Mouse (Mus musculus): Measurements from ENCODE around the gene Jmjd6.
"Not testable (repeated sequence)": the region's sequence is repeated elsewhere in the genome, so short reads cannot be mapped to it uniquely, and the experiment has no call there.

Jmjd6 gene

GRCm38 (mm10) chr11:116823885-116824284, 19.4 kb downstream of the Jmjd6 start:
- DNase-seq (ENCODE audit: low spot score), result not testable (repeated sequence)

- DNase-seq (ENCODE audit: low spot score), result no peak
Observed at GRCm38 (mm10) chr11:116823255-116823654, 20.0 kb downstream of the Jmjd6 start.

DNA sequence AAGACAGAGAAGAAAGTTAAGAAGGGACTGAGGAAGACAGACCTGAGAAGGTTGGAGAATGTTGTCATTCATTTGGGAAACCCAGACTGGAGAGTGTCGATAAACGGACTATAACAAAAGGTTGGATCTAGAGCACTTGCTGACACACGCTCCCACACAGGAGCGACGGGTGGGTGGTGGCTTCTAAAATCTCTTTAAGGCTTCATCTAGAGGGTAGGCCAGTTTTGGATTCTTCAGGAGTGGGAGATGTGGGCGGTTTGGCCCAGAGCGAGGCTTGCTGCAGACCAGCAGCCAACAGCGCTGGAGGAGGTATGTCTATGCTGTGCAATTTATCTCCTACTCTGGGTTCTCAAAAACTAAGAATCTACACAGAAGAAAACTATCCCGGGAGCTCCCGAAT, 20.6 kb downstream of the Jmjd6 start:
- DNase-seq (ENCODE audit: low spot score), result no peak

- DNase-seq (ENCODE audit: low spot score), result no peak
Observed at GRCm38 (mm10) chr11:116822215-116822614, 21.0 kb downstream of the Jmjd6 start.

DNA sequence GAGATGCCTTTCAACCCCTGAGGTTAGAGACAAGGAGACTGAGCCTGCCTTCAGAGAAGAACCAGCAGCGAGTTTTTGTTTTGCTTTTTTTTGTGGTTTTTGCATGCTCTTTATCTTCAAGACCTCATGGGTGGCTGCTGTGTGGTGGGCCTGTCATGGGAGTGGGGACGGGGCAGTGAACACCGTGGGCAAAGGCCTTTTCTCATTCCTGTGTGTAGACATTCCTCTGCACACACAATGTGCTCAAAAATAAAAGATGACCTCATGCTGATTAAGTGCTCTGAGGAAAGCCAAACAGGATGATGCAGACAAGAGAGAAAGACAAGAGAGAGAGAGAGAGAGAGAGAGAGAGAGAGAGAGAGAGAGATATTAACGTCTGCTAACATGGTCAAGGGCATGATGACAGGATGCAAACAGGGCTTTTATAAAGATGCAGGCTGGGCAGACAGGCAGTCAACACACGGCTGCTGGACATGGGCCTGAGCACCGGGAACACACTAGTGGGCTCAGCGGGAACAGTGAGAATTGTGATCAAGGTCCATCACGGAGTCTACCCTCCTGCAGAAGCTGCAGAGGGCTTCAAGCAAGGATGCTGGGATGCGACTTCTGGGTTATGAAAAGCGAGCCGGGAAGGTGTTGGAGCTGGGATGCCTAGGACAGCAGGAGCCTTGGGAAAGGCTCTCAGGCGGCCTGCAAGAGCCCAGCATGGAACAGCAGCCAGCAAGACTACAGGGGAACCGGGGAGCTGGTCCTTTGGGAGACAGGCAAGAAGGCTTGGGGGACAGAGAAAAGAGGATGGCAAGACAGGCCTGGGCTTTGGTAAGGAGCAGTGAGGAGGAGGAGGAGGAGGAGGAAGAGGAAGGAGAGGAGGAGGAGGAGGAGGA, 21.9 kb downstream of the Jmjd6 start:
- DNase-seq (ENCODE audit: low spot score), result no peak

DNA sequence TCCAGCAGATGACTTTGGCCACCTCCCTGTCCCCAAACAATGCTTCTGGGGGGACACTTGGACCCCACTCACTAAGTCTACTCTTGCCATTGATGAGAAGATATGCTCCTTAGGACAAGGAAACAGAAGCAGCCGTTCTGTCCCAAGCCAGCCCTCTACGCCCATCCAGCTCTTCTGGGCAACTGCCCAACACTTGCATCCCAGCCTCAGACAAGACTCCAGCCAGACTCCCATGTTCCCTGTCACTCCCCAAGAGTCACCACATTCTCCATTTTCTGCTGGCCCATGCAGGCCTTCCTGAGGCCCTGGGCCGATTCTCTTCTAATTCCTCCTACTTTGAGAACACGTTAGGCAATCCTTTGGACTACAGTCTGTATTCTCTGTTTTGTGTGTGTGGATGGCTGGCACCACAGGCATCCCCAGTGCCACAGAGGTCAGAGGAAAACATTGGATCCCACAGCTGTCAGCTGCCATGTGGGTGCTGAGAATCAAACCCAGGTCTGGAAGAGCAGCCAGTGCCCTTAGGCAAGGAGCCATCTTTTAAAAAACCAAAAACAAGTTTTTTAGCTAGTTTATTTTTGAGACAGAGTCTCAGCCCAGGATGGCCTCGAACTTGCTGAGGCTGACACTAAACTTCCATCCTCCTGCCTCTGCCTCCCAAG, 23.2 kb downstream of the Jmjd6 start:
- DNase-seq (ENCODE audit: low spot score), result no peak

DNA sequence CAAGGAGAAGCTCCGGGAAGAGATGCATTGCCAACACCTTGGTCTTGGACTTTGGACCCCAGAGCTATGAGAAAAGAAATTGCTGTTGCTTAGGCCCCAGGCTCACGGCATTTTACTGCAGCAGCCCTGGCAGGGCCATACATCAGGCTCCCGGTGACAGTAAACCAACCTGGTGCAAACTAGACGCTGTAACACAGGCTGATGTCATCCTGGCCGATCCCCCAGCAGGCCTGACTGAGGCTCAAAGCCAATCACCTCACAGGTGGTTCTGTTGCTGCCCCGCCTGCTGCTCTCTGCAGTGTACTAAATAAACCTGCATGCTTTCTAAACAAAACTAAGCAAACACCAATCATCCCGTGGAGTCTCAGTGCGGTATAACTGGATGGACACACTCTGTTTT, 24.5 kb downstream of the Jmjd6 start:
- no peak for DNase-seq (ENCODE audit: low spot score)

GRCm38 (mm10) chr11:116817567-116817966, 25.7 kb downstream of the Jmjd6 start:
- DNase-seq (ENCODE audit: low spot score), result no peak

DNA sequence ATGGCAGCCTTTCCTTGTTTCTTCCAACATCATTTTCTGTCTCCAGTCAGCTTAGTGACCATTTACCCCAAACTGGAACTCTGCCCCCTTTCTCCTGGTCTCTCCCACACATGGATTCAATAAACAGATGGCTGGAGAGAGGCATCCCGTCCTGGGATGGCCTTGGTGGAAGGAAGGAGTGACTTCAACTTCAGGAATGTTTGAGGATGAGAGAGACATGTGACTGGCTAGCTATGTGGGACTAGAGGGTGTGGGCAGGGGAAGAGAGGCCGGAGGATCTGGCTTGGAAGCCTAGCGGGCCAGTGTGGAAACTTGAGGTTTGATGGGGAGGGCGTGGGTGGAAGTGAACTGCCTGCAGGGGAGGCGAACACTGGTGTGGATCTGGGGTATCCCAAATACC, 26.5 kb downstream of the Jmjd6 start:
- DNase-seq (ENCODE audit: low spot score), result no peak

GRCm38 (mm10) chr11:116814884-116815415, 28.3 kb downstream of the Jmjd6 start:
- no peak for DNase-seq (ENCODE audit: low spot score)

GRCm38 (mm10) chr11:116814076-116814883, 29.0 kb downstream of the Jmjd6 start:
- DNase-seq (ENCODE audit: low spot score), result no peak

DNA sequence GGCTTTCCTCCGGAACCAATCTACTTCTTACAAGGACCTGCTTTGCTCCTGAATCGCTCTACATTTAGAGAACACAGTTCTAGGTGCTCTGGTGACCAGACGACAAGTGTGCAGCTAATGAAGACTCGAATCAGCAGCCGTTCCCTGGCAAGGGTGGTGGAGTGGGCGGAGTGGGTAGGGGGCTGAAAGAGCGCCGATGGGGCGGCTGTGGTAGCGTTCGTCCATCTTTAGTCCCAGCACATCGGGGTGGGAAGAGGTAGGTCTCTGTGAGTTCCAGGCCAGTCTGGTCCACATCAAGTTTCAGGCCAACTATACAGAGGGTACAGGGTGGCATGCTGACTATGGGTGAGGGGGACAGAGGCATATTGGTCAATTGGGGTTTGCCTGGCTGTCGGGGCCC, 29.6 kb downstream of the Jmjd6 start:
- DNase-seq (ENCODE audit: low spot score), result no peak

DNA sequence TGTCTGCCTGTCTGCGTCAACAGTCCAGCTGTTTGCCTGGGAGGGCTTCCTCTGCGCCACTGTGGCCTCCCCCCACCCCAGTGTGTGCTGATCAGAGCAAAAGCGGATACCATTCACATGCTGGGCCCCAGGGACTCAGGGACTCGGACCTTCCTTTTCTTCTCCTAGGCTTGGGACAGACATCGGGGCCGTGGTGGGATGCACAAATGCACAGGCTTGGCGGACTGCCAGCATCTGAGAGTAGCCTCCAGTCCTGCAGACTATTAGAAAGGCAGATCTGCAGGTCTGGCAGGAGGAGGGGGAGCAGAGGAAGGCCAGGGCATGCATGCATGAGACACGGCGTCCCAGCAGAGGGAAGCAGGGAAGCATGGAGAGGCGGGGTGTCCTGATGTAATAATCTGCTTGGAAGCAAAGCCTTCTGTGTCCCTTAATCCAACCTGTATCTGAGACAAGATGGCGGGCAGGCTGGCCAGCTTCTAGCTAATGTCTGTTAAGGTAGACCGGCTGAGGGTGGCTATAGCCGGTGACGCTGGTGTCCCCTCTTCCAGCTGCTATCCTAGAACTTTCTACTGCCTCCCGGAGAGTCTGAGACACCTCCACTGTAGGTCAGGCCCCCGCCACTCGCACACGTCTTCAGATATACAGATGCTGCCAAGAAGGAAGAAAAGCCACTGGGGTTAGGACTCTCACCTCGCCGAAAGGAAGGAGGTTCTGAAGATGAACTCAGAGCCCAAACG, 30.3 kb downstream of the Jmjd6 start:
- no peak for DNase-seq (ENCODE audit: low spot score)

DNA sequence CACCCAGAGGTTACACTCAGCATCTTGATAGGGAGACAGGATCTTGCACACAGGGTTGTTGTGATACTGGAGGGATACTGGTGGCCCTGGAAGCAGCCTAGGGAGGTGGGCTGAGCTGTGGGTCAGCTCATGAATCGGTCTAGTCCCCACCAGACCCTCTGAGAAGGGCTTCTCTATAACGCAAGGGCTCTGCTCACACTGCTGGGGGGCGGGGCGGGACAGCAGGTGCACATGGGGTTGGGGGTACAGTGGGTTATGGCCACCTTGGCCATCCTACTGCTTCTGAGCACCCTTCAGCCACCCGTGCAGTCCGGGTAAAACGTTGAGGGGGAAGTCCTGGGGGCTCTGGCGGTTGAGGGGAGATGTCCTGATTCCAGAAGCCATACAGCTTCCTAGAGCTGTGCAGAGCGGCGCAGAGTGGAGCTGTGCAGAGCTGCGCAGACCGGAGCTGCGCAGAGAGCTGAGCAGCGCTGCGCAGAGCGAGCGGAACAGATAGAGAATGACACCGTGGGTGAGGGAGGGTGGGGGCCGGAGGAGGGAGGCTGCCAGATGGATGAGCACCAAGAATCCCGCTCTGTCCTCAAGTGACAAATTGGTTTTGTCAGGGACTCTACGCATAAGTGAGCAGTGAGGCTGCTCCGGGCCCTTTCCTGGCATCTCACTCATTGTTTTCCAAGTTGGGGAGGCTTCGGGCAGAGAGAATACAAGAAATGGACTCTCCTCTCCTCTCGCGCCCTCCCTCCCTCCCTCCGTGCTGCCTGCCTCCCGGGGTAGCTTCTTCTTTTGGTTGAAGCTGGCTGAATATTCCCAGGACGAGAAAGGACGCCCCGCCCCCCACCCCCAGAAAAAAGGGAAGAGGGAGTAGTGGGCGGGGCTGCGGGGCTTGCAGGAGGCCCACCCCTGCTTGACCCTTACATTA, 32.0 kb downstream of the Jmjd6 start:
- DNase-seq (ENCODE audit: low spot score), result peak; percentile 77

- no peak for DNase-seq (ENCODE audit: low spot score)
Observed at GRCm38 (mm10) chr11:116810528-116810927, 32.7 kb downstream of the Jmjd6 start.

GRCm38 (mm10) chr11:116809520-116809919, 33.7 kb downstream of the Jmjd6 start:
- no peak for DNase-seq (ENCODE audit: low spot score)

GRCm38 (mm10) chr11:116808811-116809395, 34.3 kb downstream of the Jmjd6 start:
- DNase-seq (ENCODE audit: low spot score), result no peak

DNA sequence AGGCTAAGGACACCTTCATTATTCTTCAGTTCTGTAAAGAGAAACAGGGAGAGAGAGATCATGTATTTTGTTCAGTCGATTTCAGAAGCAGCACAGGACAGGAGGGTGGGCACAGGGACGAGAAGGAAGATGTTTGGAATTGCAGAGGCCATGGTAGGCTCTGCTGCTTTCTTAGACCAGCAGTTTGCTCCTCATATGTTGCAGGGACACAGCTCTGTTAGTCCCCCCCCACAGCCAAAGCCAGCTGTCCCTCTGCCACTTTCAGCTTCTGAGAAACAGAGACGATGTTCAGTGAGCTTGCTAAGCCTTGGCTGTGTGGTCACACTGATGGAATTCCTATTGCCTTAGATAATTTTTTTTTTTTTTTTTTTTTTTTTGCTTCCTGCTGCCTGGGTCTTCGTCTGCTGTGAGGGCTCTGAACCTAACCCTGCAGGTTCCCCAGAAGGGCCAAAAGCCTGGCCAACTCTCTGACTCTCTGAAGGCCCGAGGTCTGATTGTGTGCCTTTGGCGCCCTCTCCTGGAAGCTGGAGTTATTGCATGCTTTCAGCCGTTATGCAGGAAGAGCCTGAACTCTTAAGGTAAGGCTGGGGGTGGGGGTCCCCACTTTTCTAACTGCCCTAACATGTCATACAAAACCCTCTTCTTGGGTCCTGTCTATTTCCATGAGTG, 35.2 kb downstream of the Jmjd6 start:
- peak; percentile 89 for DNase-seq (ENCODE audit: low spot score)

DNA sequence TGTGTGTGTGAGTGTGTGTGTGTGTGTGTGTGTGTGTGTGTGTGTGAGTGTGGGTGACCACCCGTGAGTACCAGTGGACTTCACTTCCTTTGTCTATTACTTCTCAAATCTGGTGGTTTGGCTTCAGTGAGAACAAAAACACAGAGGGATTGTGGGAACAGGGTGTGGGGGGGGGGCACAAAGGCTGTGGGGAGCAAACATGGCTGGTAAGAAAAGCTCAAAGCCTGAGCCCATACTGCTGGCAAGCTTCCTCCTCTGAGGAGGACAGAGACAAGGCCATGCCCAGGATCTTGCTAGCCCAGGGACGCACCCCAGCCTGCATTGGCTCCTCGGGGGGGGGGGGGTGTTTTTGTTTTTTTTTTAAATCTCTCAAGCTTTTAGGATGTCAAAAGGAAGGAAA, 35.7 kb downstream of the Jmjd6 start:
- DNase-seq (ENCODE audit: low spot score), result no peak

DNA sequence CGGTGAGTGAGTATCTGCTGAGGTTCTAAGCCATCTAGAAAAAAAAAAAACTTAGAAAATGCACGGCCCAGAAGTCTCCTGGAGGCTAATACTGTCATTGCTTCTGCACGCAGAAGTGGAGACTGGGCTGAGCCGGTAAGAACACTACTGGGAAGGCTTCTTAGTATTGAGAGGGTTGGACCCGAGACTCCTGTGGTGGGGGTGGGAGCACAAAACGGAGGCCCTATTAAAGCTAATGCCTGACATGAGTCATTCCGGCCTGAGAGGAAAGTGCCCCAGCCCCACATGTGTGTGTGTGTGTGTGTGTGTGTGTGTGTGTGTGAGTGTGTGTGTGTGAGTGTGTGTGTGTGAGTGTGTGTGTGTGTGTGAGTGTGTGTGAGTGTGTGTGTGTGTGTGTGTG, 36.1 kb downstream of the Jmjd6 start:
- DNase-seq (ENCODE audit: low spot score), result no peak

All from layer of hippocampus, adult 11-12 months (tissue).